Mouse (Mus musculus) testis, adult 2 months (tissue): ENCODE data around the gene Mcf2l. TPM values are rescaled to one million over a fixed set of nuclear protein-coding genes. Genes with fewer than 3 reads are reported as not detected.
A peak's percentile ranks its signal among the peaks of the same experiment; 100 is the strongest.

Source experiments
- H3K27ac ChIP-seq: fragments of 200-500 bp; 2 replicates; pipeline ENCODE4 v1.5.1; 2012; ENCODE audit warnings: low read depth, low read length; ENCODE audit not compliant: control insufficient read depth, insufficient read depth
- H3K27me3 ChIP-seq: fragments of 200-500 bp; 2 replicates; pipeline ENCODE4 v1.6.1; 2012; ENCODE audit warnings: mild to moderate bottlenecking, low read length, moderate library complexity; ENCODE audit not compliant: control insufficient read depth, insufficient read depth
- H3K36me3 ChIP-seq: fragments of 200-500 bp; 2 replicates; pipeline ENCODE4 v1.6.1; 2012; ENCODE audit warnings: mild to moderate bottlenecking, low read length; ENCODE audit not compliant: control insufficient read depth, insufficient read depth
- H3K4me1 ChIP-seq: fragments of 200-500 bp; 2 replicates; pipeline ENCODE4 v1.6.1; 2012; ENCODE audit warnings: low read length; ENCODE audit not compliant: control insufficient read depth, insufficient read depth
- H3K4me3 ChIP-seq: fragments of 200-500 bp; 2 replicates; pipeline ENCODE4 v1.5.1; 2012; ENCODE audit warnings: low read depth, mild to moderate bottlenecking, low read length, moderate library complexity, mixed read lengths; ENCODE audit not compliant: control insufficient read depth
- CTCF ChIP-seq: fragments of 200-500 bp; IDR thresholded peaks from 2 replicates; pipeline ENCODE4 v1.5.1; 2012; ENCODE audit warnings: low read depth, mild to moderate bottlenecking, inconsistent platforms, low read length, moderate library complexity; ENCODE audit not compliant: control insufficient read depth, insufficient read depth, insufficient replicate concordance
- POLR2A ChIP-seq: fragments of 200-500 bp; IDR thresholded peaks from 2 replicates; pipeline ENCODE4 v1.6.1; 2012; ENCODE audit warnings: low read depth, mild to moderate bottlenecking, inconsistent platforms, low read length, moderate library complexity; ENCODE audit not compliant: control insufficient read depth
- polyA plus RNA-seq: library from polyadenylated mRNA; depleted of rRNA; stranded (reverse); fragments of >200 nt; gene quantifications from 2 replicates; pipeline ENCODE4 v1.2.3, GENCODE M21; 2012

The Mcf2l gene
- polyA plus RNA-seq, 1 experiment: 8.9 TPM

DNA sequence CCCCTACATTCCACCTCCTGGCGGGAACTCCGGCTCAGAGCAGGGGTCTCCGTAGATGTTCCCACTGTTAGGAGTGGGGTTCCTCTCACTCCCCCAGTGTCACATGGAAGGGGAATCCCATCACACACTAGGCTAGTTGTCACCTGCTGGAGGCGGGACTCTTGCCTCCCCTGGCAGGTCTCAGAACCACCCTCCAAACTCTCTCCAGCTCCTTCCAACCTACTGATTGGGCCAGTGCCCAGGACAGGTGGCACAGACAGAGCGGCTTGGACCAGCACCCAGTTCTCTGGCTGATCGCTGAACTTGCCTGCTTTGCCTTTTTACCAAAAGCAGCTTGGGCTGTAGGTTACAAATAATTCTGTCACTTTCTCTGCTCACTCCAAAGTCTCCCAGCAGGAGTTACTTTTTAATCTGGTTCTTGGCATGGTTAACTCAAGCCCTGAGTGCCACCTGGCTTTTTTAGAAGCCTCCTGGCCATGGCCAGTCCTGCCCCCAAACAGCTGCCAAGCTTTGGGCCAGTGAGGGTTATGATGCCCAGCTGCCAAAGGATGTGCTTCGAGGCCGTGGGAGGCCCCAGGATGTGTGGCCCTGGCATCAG is 687 bp downstream of the Mcf2l start:
- H3K27ac ChIP-seq: peak overlapping the region; percentile 87
- H3K4me3 ChIP-seq: peak overlapping the region; percentile 93
- TF ChIP-seq CTCF (no peak), POLR2A (no peak)
- H3K4me1 ChIP-seq: peaks cover 21% of the 10 kb centered on the region
- no peaks in the 10 kb centered on the region for H3K36me3 ChIP-seq
- no peaks in the 10 kb centered on the region for H3K27me3 ChIP-seq

GRCm38 (mm10) chr8:12874971-12875370 is 1.4 kb downstream of the Mcf2l start:
- H3K4me3 ChIP-seq: no peak overlapping the region
- no peaks in the 10 kb centered on the region for H3K36me3 ChIP-seq
- peaks cover 21% of the 10 kb centered on the region for H3K4me1 ChIP-seq
- TF ChIP-seq POLR2A (no peak), CTCF (no peak)
- no peaks in the 10 kb centered on the region for H3K27me3 ChIP-seq
- no peak overlapping the region for H3K27ac ChIP-seq

- no peaks in the 10 kb centered on the region for H3K36me3 ChIP-seq
- no peak for TF ChIP-seq POLR2A
- no peak for TF ChIP-seq CTCF
- H3K4me3 ChIP-seq: no peak overlapping the region
- H3K27me3 ChIP-seq: no peaks in the 10 kb centered on the region
- H3K4me1 ChIP-seq: peaks cover 21% of the 10 kb centered on the region
- no peak overlapping the region for H3K27ac ChIP-seq
Measured at GRCm38 (mm10) chr8:12877126-12877525, 3.5 kb downstream of the Mcf2l start.

- no peaks in the 10 kb centered on the region for H3K36me3 ChIP-seq
- no peaks in the 10 kb centered on the region; the same call in 1 of the 2 replicates for H3K4me1 ChIP-seq
Measured at GRCm38 (mm10) chr8:12880163-12880562, 6.6 kb downstream of the Mcf2l start.

GRCm38 (mm10) chr8:12883051-12884004 is 9.7 kb downstream of the Mcf2l start:
- H3K4me3 ChIP-seq: no peak overlapping the region
- TF ChIP-seq CTCF (no peak), POLR2A (no peak)
- H3K27ac ChIP-seq: no peak overlapping the region
- H3K27me3 ChIP-seq: no peaks in the 10 kb centered on the region
- H3K36me3 ChIP-seq: no peaks in the 10 kb centered on the region
- H3K4me1 ChIP-seq: no peaks in the 10 kb centered on the region

More at GRCm38 (mm10) chr8:12880163-12880562, 6.6 kb downstream of the Mcf2l start:
- Histone ChIP-seq H3K4me3 (no peak overlapping the region), H3K27me3 (no peaks in the 10 kb centered on the region), H3K27ac (no peak overlapping the region)
- TF ChIP-seq POLR2A: no peak
- no peak for TF ChIP-seq CTCF

DNA sequence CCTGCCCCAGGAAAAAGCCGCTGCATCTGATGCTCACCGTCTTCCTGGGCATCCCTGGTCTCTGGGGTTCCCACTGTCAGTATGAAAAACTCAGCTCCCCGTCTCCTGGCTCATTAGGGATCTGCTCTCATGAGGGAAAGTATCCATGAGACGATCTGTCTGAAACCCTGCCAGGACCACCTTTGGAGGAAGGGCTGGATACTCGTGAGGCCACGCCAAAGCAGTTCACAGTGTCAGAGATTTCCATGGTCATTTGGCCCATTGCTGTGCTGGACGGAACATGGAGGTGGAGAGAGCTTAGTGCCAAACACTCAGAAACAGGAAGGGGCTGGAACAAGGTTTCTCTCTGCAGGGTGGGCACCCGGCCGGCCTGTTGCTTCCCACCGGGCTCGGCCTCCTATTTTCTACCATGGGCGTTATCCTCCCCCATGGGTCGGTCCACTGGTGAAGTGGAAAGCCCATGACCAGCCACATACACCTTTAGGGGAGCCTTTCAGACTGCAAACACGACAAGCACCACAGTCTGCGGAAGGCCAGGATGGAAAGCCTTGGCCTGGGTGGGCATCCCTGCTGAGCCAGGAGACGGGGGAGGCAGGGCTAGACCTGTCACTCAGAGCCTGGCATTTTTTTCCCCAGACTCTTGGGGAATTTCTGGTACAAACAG is 14.3 kb downstream of the Mcf2l start:
- no peaks in the 10 kb centered on the region for H3K27me3 ChIP-seq
- H3K27ac ChIP-seq: no peak overlapping the region
- H3K4me1 ChIP-seq: no peaks in the 10 kb centered on the region; the same call in 1 of the 2 replicates
- no peak overlapping the region for H3K4me3 ChIP-seq
- no peaks in the 10 kb centered on the region for H3K36me3 ChIP-seq
- TF ChIP-seq POLR2A: no peak

DNA sequence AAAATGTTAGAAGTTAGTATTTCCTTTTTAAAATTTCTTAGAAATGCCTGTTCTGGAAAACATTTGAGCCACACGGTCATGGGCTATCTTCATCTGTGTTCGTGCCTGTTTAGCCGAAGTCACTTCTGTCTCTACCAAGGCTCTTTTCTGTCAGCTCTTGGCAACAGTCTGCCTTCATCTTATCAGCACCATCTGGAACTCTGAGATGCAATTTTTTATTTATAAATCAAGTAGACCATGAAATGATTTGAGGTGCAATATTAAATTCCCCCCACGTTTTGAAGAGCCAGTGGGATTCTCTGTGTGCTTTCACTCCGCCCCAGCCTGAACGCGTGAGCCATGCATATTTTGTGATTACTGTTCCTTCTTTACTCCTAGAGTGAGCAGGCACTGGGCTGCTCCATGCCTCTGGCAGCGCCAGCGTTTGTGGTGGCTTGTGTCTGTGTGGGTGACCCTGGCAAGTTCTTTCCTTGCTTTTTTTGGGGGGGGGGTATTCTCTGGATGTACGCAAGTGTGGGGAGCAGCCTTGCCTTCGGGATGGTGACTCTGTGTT is 15.5 kb downstream of the Mcf2l start:
- TF ChIP-seq CTCF: no peak
- no peak for TF ChIP-seq POLR2A
- no peak overlapping the region for H3K27ac ChIP-seq
- no peak overlapping the region for H3K4me3 ChIP-seq
- no peaks in the 10 kb centered on the region for H3K36me3 ChIP-seq
- no peaks in the 10 kb centered on the region for H3K27me3 ChIP-seq
- H3K4me1 ChIP-seq: no peaks in the 10 kb centered on the region; the same call in 1 of the 2 replicates
